Mouse (Mus musculus): ENCODE measurements around the gene Casq1.

Casq1 gene

GRCm38 (mm10) chr1:172206141-172206917 is 13.3 kb downstream of the Casq1 start, which contains the start of gene Pea15a:
Pea15a (minus strand) TSS chr1:172206804.
- DNase-seq (ENCODE audit: low read depth, low spot score), result no peak

- no peak for DNase-seq (ENCODE audit: low read depth, low spot score)
Measured at GRCm38 (mm10) chr1:172205741-172206087, 14.0 kb downstream of the Casq1 start.

GRCm38 (mm10) chr1:172204814-172205740 is 14.6 kb downstream of the Casq1 start:
- no peak for DNase-seq (ENCODE audit: low read depth, low spot score)

GRCm38 (mm10) chr1:172204033-172204813 is 15.4 kb downstream of the Casq1 start:
- DNase-seq (ENCODE audit: low read depth, low spot score), result no peak

- DNase-seq (ENCODE audit: low read depth, low spot score), result no peak
Measured at GRCm38 (mm10) chr1:172203566-172203965, 16.1 kb downstream of the Casq1 start.

GRCm38 (mm10) chr1:172202894-172203522 is 16.7 kb downstream of the Casq1 start:
- no peak for DNase-seq (ENCODE audit: low read depth, low spot score)

GRCm38 (mm10) chr1:172201967-172202880 is 17.4 kb downstream of the Casq1 start:
- DNase-seq (ENCODE audit: low read depth, low spot score), result no peak

- DNase-seq (ENCODE audit: low read depth, low spot score), result peak; percentile 85
Measured at GRCm38 (mm10) chr1:172200871-172201447, 18.7 kb downstream of the Casq1 start.

- no peak for DNase-seq (ENCODE audit: low read depth, low spot score)
Measured at GRCm38 (mm10) chr1:172200161-172200560, 19.5 kb downstream of the Casq1 start.

- DNase-seq (ENCODE audit: low read depth, low spot score), result no peak
Measured at GRCm38 (mm10) chr1:172198996-172199395, 20.7 kb downstream of the Casq1 start.

- DNase-seq (ENCODE audit: low read depth, low spot score), result no peak
Measured at GRCm38 (mm10) chr1:172198316-172198715, 21.4 kb downstream of the Casq1 start.

- no peak for DNase-seq (ENCODE audit: low read depth, low spot score)
Measured at GRCm38 (mm10) chr1:172197851-172198250, 21.8 kb downstream of the Casq1 start.

GRCm38 (mm10) chr1:172197146-172197545 is 22.5 kb downstream of the Casq1 start:
- no peak for DNase-seq (ENCODE audit: low read depth, low spot score)

- DNase-seq (ENCODE audit: low read depth, low spot score), result no peak
Measured at GRCm38 (mm10) chr1:172194435-172194834, 25.2 kb downstream of the Casq1 start.

- no peak for DNase-seq (ENCODE audit: low read depth, low spot score)
Measured at GRCm38 (mm10) chr1:172192217-172192616, 27.5 kb downstream of the Casq1 start.

- no peak for DNase-seq (ENCODE audit: low read depth, low spot score)
Measured at GRCm38 (mm10) chr1:172191578-172191977, 28.1 kb downstream of the Casq1 start.

GRCm38 (mm10) chr1:172188891-172189290 is 30.8 kb downstream of the Casq1 start:
- DNase-seq (ENCODE audit: low read depth, low spot score), result no peak

GRCm38 (mm10) chr1:172186401-172187289 is 33.0 kb downstream of the Casq1 start:
- DNase-seq (ENCODE audit: low read depth, low spot score), result no peak

GRCm38 (mm10) chr1:172183915-172184314 is 35.8 kb downstream of the Casq1 start:
- no peak for DNase-seq (ENCODE audit: low read depth, low spot score)

Measured in telencephalon, adult 2 months (tissue).